Mouse (Mus musculus): ENCODE results near the gene Opalin. TPM values are rescaled to one million over a fixed set of nuclear protein-coding genes. Genes with fewer than 3 reads are reported as not detected.

The Opalin gene
- polyA plus RNA-seq, 1 experiment from 2014 or later: not detected

Other genes with a start within 250 kb of the Opalin start
- 22.9 and 23.4 TPM in 2 replicates for gene Ccnj, start 245.8 kb downstream of the Opalin start, polyA plus RNA-seq (2015; fragmentation: Nextera tagmentation; extraction: Ambion mirVana)
- 6.0 and 6.5 TPM in 2 replicates for gene Zfp518a, start 182.4 kb downstream of the Opalin start, polyA plus RNA-seq (2015; fragmentation: Nextera tagmentation; extraction: Ambion mirVana)
- 0.65 and 0.77 TPM in 2 replicates for gene Blnk, start 82.6 kb downstream of the Opalin start, polyA plus RNA-seq (2015; fragmentation: Nextera tagmentation; extraction: Ambion mirVana)
- gene Dntt, start 47.8 kb downstream of the Opalin start, polyA plus RNA-seq (2015; fragmentation: Nextera tagmentation; extraction: Ambion mirVana): 0.35 TPM in 1 of 2 replicates, not detected in the other
- 0.44 and 0.60 TPM in 2 replicates for gene Tll2, start 129.7 kb upstream of the Opalin start, polyA plus RNA-seq (2015; fragmentation: Nextera tagmentation; extraction: Ambion mirVana)
- gene Tm9sf3, start 186.9 kb upstream of the Opalin start, polyA plus RNA-seq (2015; fragmentation: Nextera tagmentation; extraction: Ambion mirVana): 91.3 and 99.0 TPM in 2 replicates

Measured in hindbrain, embryonic 13.5 days (tissue).